Mouse (Mus musculus) kidney, embryonic 14.5 days (tissue): ENCODE measurements around the gene Gm20489. TPM values are rescaled to one million over a fixed set of nuclear protein-coding genes. Genes with fewer than 3 reads are reported as not detected.

Source experiments
- ATAC-seq: fragments of 200-750 bp; cut with Nextera tagmentation; 2 replicates; pipeline ENCODE4 v1.8.0; 2017; ENCODE audit warnings: moderate number of reproducible peaks, mild to moderate bottlenecking, moderate TSS enrichment, moderate library complexity; ENCODE audit not compliant: low FRiP score, low TSS enrichment
- H3K27ac ChIP-seq: fragments of 300-500 bp; sonication (generic); 2 replicates; pipeline ENCODE4 v1.5.1; 2014; ENCODE audit warnings: low read depth, mild to moderate bottlenecking, low read length, moderate library complexity, mixed read lengths
- H3K27me3 ChIP-seq: fragments of 300-500 bp; sonication (generic); 2 replicates; pipeline ENCODE4 v1.6.1; 2014; ENCODE audit warnings: mild to moderate bottlenecking, low read length; ENCODE audit not compliant: control insufficient read depth, insufficient read depth
- H3K36me3 ChIP-seq: fragments of 300-500 bp; sonication (generic); 2 replicates; pipeline ENCODE4 v1.6.1; 2014; ENCODE audit warnings: low read length, mixed read lengths; ENCODE audit not compliant: control insufficient read depth, insufficient read depth
- H3K4me1 ChIP-seq: fragments of 300-500 bp; sonication (generic); 2 replicates; pipeline ENCODE4 v1.6.1; 2014; ENCODE audit warnings: low read length, mixed read lengths; ENCODE audit not compliant: control insufficient read depth, insufficient read depth
- H3K4me2 ChIP-seq: fragments of 300-500 bp; sonication (generic); replicated peaks from 2 replicates; pipeline ENCODE4 v1.6.1; 2014; ENCODE audit warnings: low read depth, mild to moderate bottlenecking, low read length
- H3K4me3 ChIP-seq: fragments of 300-500 bp; sonication (generic); 2 replicates; pipeline ENCODE4 v1.5.1; 2014; ENCODE audit warnings: mild to moderate bottlenecking, low read length
- H3K9ac ChIP-seq: fragments of 300-500 bp; sonication (generic); 2 replicates; pipeline ENCODE4 v1.6.1; 2014; ENCODE audit warnings: low read depth, mild to moderate bottlenecking, low read length, moderate library complexity
- H3K9me3 ChIP-seq: fragments of 300-500 bp; sonication (generic); 2 replicates; pipeline ENCODE4 v1.6.1; 2016; ENCODE audit warnings: low read length; ENCODE audit not compliant: control insufficient read depth
- WGBS: fragments of 180-500 bp; shearing (Covaris S2); extraction: QIAGEN DNeasy Blood & Tissue Kit; methylation state at CpG from one replicate; pipeline ENCODE4 v1.1.7; 2014; 5-methylcytosine and 5-hydroxymethylcytosine counted together
- polyA plus RNA-seq: library from polyadenylated mRNA; unstranded; fragments of >200 nt; fragmentation: Nextera tagmentation; extraction: Ambion mirVana; gene quantifications from 2 replicates; pipeline ENCODE4 v1.2.1, GENCODE M21; 2014

Gm20489 gene
- polyA plus RNA-seq, 1 experiment from 2014 or later, result not detected

- peaks cover 57% of the 10 kb centered on the region for H3K36me3 ChIP-seq
- no peak for ATAC-seq
Observed at GRCm38 (mm10) chrX:101290111-101290510, 21.3 kb upstream of the Gm20489 start.

GRCm38 (mm10) chrX:101289037-101289436 is 20.2 kb upstream of the Gm20489 start:
- 91% methylated on average over 7 of the region's 7 CpGs for WGBS
- Histone ChIP-seq H3K36me3 (peaks cover 51% of the 10 kb centered on the region), H3K4me2 (no peak overlapping the region), H3K27ac (no peak overlapping the region), H3K4me3 (no peak overlapping the region), H3K9me3 (no peaks in the 10 kb centered on the region), H3K4me1 (no peaks in the 10 kb centered on the region), H3K27me3 (no peaks in the 10 kb centered on the region; the same call in 1 of the 2 replicates), H3K9ac (no peak overlapping the region)
- ATAC-seq, result no peak

More at GRCm38 (mm10) chrX:101290111-101290510, 21.3 kb upstream of the Gm20489 start:
- Histone ChIP-seq H3K4me2 (no peak overlapping the region), H3K9ac (no peak overlapping the region), H3K4me1 (no peaks in the 10 kb centered on the region), H3K27me3 (no peaks in the 10 kb centered on the region; the same call in 1 of the 2 replicates), H3K4me3 (no peak overlapping the region), H3K9me3 (no peaks in the 10 kb centered on the region), H3K27ac (no peak overlapping the region)
- WGBS, result 89% methylated on average over 10 of the region's 10 CpGs

DNA sequence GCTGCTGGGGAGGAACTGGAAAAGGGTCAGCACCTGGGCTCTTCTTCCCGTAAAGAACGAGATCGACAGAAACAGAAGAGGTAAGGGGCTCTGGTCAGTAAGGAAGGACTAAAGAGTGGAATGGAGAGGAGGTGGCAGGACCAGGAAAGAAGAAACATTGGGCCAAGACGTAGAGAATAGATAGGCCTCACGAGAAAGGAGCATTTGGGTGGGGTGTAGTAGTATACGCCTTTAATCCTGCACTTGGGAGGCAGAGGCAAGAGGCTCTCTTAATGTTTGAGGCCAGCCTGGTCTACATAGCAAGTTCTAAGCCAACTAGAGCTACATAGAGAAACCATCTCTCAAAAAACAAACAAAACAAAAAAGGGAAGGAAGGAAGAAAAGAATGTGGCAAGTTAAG is 19.6 kb upstream of the Gm20489 start:
- Histone ChIP-seq H3K9me3 (no peaks in the 10 kb centered on the region), H3K27me3 (no peaks in the 10 kb centered on the region; the same call in 1 of the 2 replicates), H3K9ac (no peak overlapping the region), H3K27ac (no peak overlapping the region), H3K4me3 (no peak overlapping the region), H3K4me2 (no peak overlapping the region), H3K36me3 (peaks cover 50% of the 10 kb centered on the region), H3K4me1 (no peaks in the 10 kb centered on the region)
- ATAC-seq, result no peak
- WGBS, result 95% methylated on average over 6 of the region's 6 CpGs

- Histone ChIP-seq H3K4me1 (no peaks in the 10 kb centered on the region), H3K36me3 (peaks cover 45% of the 10 kb centered on the region)
- ATAC-seq, result no peak
Observed at GRCm38 (mm10) chrX:101287543-101287942, 18.7 kb upstream of the Gm20489 start.

DNA sequence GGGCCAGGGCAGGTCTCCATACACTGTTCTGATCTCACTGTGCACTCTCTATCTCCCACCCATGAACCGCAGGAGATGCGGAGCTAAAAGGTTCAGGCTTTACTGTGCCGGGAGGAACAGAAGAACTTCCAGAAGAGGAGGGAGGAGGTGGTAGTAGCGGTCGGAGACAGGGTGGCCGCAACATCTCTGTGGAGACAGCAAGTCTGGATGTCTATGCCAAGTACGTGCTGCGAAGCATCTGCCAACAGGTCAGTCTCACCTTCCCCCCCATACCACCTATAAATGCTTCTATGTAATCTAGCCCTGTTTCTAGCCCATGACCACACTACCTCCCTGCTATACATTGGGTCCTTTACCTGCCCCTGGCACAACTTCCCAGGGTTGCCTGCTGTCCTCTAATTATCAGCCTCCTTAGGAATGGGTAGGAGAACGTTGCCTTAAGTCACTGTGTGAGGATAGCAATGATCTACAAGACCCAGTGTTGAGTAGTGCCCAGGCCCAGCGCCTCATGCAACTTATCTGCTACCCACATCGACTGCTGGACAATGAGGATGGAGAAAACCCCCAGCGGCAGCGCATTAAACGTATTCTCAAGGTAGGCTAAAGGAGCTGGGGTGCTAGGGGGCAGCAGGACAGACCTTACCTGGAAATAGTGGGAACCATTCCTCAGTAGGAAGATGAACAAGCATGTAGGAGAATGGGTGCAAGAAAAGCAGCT is 17.3 kb upstream of the Gm20489 start:
- no peaks in the 10 kb centered on the region; the same call in 1 of the 2 replicates for H3K27me3 ChIP-seq
- H3K9me3 ChIP-seq, result no peaks in the 10 kb centered on the region
- H3K9ac ChIP-seq, result no peak overlapping the region
- no peak for ATAC-seq
- H3K4me2 ChIP-seq, result no peak overlapping the region
- no peak overlapping the region for H3K4me3 ChIP-seq
- H3K36me3 ChIP-seq, result peaks cover 46% of the 10 kb centered on the region
- no peaks in the 10 kb centered on the region for H3K4me1 ChIP-seq
- no peak overlapping the region for H3K27ac ChIP-seq
- 90% methylated on average over 14 of the region's 14 CpGs for WGBS

More at GRCm38 (mm10) chrX:101287543-101287942, 18.7 kb upstream of the Gm20489 start:
- no peak overlapping the region for H3K4me3 ChIP-seq
- no peak overlapping the region for H3K4me2 ChIP-seq
- 87% methylated on average over 3 of the region's 3 CpGs for WGBS
- no peaks in the 10 kb centered on the region for H3K9me3 ChIP-seq
- no peak overlapping the region for H3K9ac ChIP-seq
- no peaks in the 10 kb centered on the region; the same call in 1 of the 2 replicates for H3K27me3 ChIP-seq
- H3K27ac ChIP-seq, result no peak overlapping the region

DNA sequence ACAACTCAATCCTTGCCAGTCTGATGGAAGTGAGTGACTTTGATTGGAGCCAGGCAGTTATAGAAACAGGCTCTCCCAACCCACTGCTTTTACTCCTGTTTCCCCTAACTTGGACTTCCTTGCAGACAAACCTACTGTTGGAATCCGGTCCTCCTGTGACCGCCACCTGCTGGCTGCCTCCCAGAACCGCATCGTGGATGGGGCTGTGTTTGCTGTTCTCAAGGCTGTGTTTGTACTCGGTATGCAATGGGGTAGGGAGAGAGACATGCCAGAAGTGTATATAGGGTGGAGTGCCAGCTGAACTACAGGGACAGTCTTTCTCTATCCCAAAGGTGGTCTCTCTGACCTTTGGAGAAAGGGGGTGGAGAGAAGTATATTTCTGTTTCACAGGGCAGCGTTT is 16.7 kb upstream of the Gm20489 start:
- H3K9ac ChIP-seq, result no peak overlapping the region
- H3K27me3 ChIP-seq, result no peaks in the 10 kb centered on the region; the same call in 1 of the 2 replicates
- no peak overlapping the region for H3K4me3 ChIP-seq
- H3K27ac ChIP-seq, result no peak overlapping the region
- peak; percentile 52 for ATAC-seq
- no peaks in the 10 kb centered on the region for H3K4me1 ChIP-seq
- no peaks in the 10 kb centered on the region for H3K9me3 ChIP-seq
- no peak overlapping the region for H3K4me2 ChIP-seq
- peaks cover 50% of the 10 kb centered on the region for H3K36me3 ChIP-seq
- 31% methylated on average over 6 of the region's 6 CpGs for WGBS

- no peak overlapping the region for H3K4me2 ChIP-seq
- no peak overlapping the region for H3K4me3 ChIP-seq
- ATAC-seq, result no peak
- no peaks in the 10 kb centered on the region for H3K9me3 ChIP-seq
- 70% methylated on average over 6 of the region's 6 CpGs for WGBS
- no peaks in the 10 kb centered on the region for H3K4me1 ChIP-seq
- H3K36me3 ChIP-seq, result peaks cover 43% of the 10 kb centered on the region
- H3K27me3 ChIP-seq, result no peaks in the 10 kb centered on the region; the same call in 1 of the 2 replicates
- H3K9ac ChIP-seq, result no peak overlapping the region
- H3K27ac ChIP-seq, result no peak overlapping the region
Observed at GRCm38 (mm10) chrX:101282813-101283212, 14.0 kb upstream of the Gm20489 start.

DNA sequence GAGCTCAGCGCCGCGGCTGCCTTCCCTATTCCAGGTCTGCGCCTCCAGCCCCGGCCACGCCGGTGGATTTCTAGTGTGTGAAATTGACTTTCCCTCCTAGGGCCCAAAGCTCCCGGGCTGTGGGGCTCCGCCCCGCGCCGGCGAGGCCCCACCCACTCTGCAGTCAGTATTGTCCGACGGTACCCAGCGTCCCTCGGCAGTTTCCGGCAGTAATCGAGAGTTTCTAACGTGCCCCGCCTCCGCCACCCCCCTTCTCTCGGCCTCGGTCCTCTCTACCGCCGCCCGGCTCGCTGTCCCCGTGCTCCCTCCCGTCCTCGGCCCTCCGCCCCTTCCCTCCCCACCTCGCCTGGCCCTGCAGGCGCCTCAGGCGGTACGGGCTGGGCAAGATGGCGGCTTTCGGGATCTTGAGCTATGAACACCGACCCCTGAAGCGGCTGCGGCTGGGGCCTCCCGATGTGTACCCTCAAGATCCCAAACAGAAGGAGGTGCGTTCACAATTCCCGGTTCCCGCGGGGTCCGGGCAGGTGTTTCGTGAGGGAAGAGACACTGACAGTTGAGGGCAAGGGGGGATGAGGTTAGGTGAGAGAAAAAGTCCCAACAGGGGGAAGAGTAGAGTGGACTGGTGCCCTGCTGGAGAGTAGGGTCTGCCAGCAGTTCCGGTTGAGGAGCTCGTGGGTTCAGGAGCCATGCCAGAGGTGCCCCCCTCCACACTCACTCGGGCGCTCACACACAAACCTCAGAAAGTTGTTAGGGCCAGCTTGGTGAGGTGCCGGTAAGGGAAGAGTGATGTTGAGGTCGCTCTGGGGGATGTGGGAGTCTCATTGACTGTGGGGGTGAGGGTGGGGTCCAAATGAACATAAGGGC is 5.3 kb upstream of the Gm20489 start, which contains the start of gene Med12:
Gene Med12, plus strand, starts transcription at position 156 of the 864 bp plus-strand sequence.
- H3K27ac ChIP-seq, result peak within 1 kb of the TSS; percentile 60
- H3K36me3 ChIP-seq, result peaks cover 11% of the 10 kb centered on the region; the same call in 1 of the 2 replicates
- peak; percentile 98 for ATAC-seq
- no peaks in the 10 kb centered on the region; the same call in 1 of the 2 replicates for H3K27me3 ChIP-seq
- no peaks in the 10 kb centered on the region for H3K4me1 ChIP-seq
- H3K9me3 ChIP-seq, result no peaks in the 10 kb centered on the region
- peak within 1 kb of the TSS; percentile 62 for H3K9ac ChIP-seq
- WGBS, result 24% methylated on average over 54 of the region's 54 CpGs
- H3K4me2 ChIP-seq, result peak within 1 kb of the TSS; percentile 44
- H3K4me3 ChIP-seq, result peak within 1 kb of the TSS; percentile 51
